Mouse (Mus musculus): ENCODE results near the gene Hist1h4f.

DNA sequence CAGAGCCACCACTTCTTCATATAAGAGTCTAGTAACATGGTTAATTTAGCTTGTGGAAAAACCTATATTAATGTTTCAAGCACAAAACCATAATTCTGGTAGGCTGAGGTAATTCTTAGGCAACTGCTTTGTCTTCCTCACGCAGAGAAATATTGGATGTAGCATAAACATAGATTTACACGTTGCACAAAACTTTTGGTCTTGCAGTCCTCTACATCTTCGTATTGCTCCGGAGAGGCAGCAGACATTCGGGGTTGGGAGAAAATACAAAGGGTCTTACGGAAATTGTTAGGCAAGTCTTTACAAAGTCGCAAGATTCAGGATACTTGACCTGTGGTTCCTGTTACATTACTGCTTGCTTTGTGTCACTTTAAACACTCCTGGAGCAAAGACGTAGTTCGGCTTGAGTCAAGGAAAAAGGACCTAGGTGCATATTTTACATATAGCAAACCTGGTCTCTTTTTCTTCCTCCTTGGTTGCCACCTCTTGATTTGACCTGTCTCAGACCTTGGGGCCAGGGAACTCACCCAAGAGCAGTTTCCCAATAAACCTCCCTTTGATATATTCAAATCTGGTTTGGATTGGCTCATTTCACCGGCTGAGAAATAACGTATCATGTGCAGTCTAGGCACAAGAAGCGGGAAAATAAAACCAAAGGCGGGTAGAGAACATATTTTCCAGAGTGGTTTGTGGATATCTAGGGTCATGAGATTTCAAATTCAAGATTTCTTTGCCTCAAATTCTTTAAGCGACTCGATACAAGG, 16.9 kb downstream of the Hist1h4f start:
- TF ChIP-seq POLR2A (IDR thresholded peaks at IDR 0.05; ENCODE audit: borderline replicate concordance, insufficient read depth, low read length) (no peak), CTCF (IDR thresholded peaks at IDR 0.05; ENCODE audit: borderline replicate concordance, insufficient read depth, low read depth, low read length) (no peak)

All from cerebellum, adult 2 months (tissue).